In the genomic region with DNA sequence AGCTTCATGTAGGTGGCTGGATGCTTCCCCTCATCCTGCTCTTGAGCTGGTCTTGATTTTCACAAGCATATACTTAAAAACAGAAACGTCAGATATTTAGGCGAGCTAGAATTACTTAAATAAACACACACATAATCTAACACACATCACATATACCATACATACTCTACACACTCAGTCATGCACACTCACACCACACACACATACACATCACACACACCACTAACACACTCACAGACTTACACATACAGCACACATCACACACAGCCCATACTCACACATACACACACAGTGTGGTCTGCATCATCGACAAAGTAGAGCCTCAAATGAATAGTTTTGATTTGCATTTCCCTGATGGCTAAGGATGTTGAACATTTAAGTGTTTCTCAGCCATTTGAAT, we compare ENCODE assay signal across 14 mouse cellular contexts.
DNase-seq lines count a peak whose midpoint lies in the region; ATAC-seq and TF ChIP-seq lines count a peak whose summit lies in the region.
"Had no signal": no experiment of that assay in that cellular context is flagged by ENCODE, and none has a peak within 500 bp of the region (broad histone marks: within the 10 kb centered on the region; RNA-seq: fewer than 3 reads in every experiment).

No protein-coding gene starts in this region.

- H3K36me3 ChIP-seq in G1E (replicated peaks): no peaks in the 10 kb centered on the region
- H3K36me3 ChIP-seq: embryonic facial prominence, embryonic 15.5 days; forebrain, embryonic 10.5 days; heart, embryonic 13.5 days; hindbrain, embryonic 15.5 days had no signal

- no peak overlapping the region for H3K4me3 ChIP-seq in cerebellum, adult 2 months (replicated peaks; ENCODE audit: insufficient read depth, low read depth, low read length)
- no peak overlapping the region for H3K4me3 ChIP-seq in layer of hippocampus, adult 2 months
- H3K4me3 ChIP-seq in G1E (ENCODE audit: low read depth, low read length): no peak overlapping the region
- H3K4me3 ChIP-seq: embryonic facial prominence, embryonic 15.5 days; erythroblast, embryonic 14.5 days; forebrain, embryonic 10.5 days; heart, embryonic 13.5 days; hindbrain, embryonic 15.5 days had no signal

- H3K27me3 ChIP-seq in cerebellum, adult 2 months (ENCODE audit: control insufficient read depth, insufficient read depth, low read length): no peaks in the 10 kb centered on the region
- no peaks in the 10 kb centered on the region for H3K27me3 ChIP-seq in G1E (ENCODE audit: insufficient read depth, low read length)
- H3K27me3 ChIP-seq: CH12.LX; embryonic facial prominence, embryonic 15.5 days; heart, embryonic 13.5 days; hindbrain, embryonic 15.5 days had no signal

- no peaks in the 10 kb centered on the region; the same call in 1 of the 2 replicates for H3K4me1 ChIP-seq in cerebellum, adult 2 months (ENCODE audit: control insufficient read depth, insufficient read depth, low read length)
- no peaks in the 10 kb centered on the region for H3K4me1 ChIP-seq in G1E (ENCODE audit: insufficient read depth, low read depth, low read length)
- H3K4me1 ChIP-seq: embryonic facial prominence, embryonic 15.5 days; forebrain, embryonic 10.5 days; heart, embryonic 13.5 days; hindbrain, embryonic 15.5 days had no signal

- WGBS in cerebellum, adult 2 months: 64% methylated on average over 3 of the region's 3 CpGs

- H3K27ac ChIP-seq in cerebellum, adult 2 months (ENCODE audit: insufficient read depth, low read length): peak overlapping the region; percentile 42
- H3K27ac ChIP-seq in layer of hippocampus, adult 2 months: peak overlapping the region; percentile 93
- H3K27ac ChIP-seq: embryonic facial prominence, embryonic 15.5 days; forebrain, embryonic 10.5 days; heart, embryonic 13.5 days; hindbrain, embryonic 15.5 days had no signal

- no peak for TF ChIP-seq POLR2A in cerebellum, adult 2 months (IDR thresholded peaks at IDR 0.05; ENCODE audit: borderline replicate concordance, insufficient read depth, low read length)

- DNase-seq in cerebellum, adult 2 months: peak in 1 of 2 experiments; percentile 13
- DNase-seq in cerebellum, postnatal 14 days: no peak
- no peak for DNase-seq in layer of hippocampus, adult 2 months (ENCODE audit: low spot score in 2 of 2)
- DNase-seq in layer of hippocampus, postnatal 25 days (ENCODE audit: extremely low spot score in 1 of 2, low spot score in 1 of 2): no peak
- DNase-seq in G1E (ENCODE audit: low spot score): no peak

- peak; percentile 22; the same call in 1 of the 2 replicates for ATAC-seq in G1E (ENCODE audit: extremely low read depth, insufficient number of reproducible peaks, low FRiP score, poor library complexity, severe bottlenecking)
- peak; percentile 20; the same call in 1 of the 2 replicates for ATAC-seq in granulocyte monocyte progenitor cell, adult 5-6 weeks (replicated peaks; ENCODE audit: poor library complexity, severe bottlenecking)
- ATAC-seq: forebrain, embryonic 14.5 days; intestine, embryonic 16.5 days had no signal

- peaks cover 17% of the 10 kb centered on the region for H3K9me3 ChIP-seq in G1E (replicated peaks)
- H3K9me3 ChIP-seq: embryonic facial prominence, embryonic 15.5 days; heart, embryonic 13.5 days; hindbrain, embryonic 15.5 days had no signal

- TF ChIP-seq CTCF in cerebellum, adult 2 months (IDR thresholded peaks at IDR 0.05; ENCODE audit: borderline replicate concordance, insufficient read depth, low read depth, low read length): no peak
- no peak for TF ChIP-seq CTCF in layer of hippocampus, adult 2 months (conservative IDR thresholded peaks at IDR 0.05)
- TF ChIP-seq CTCF in G1E (IDR thresholded peaks at IDR 0.05; ENCODE audit: low read depth, low read length): no peak
